Mouse (Mus musculus): ENCODE measurements around the gene Cacna2d3.

The Cacna2d3 gene

GRCm38 (mm10) chr14:29013161-29013560 lies 708.5 kb downstream of the Cacna2d3 start:
- no peak for DNase-seq (ENCODE audit: low spot score)

- DNase-seq (ENCODE audit: low spot score), result no peak
Measured at GRCm38 (mm10) chr14:29009644-29010043, 712.0 kb downstream of the Cacna2d3 start.

- DNase-seq (ENCODE audit: low spot score), result no peak
Measured at GRCm38 (mm10) chr14:29005228-29005840, 716.3 kb downstream of the Cacna2d3 start.

DNA sequence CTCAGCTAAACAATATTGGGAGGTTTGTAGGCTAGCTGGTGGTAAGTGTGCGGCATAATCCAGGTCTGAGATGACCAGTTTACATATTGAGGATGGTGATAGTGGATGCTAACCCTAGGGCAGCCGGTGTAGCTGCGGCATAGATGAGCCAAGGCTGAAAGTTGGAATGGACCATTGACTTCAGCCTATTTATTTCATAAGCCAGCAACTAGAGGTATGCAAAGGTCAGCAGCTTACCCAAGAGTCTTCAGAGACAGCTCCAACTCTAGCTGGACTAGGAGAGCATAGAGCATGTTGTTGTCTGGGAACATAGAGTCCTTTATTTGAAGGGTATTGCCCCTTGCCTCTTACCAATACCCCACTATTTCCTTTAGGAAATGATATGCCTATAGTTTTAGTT lies 725.1 kb downstream of the Cacna2d3 start:
- no peak for DNase-seq (ENCODE audit: low spot score)

- no peak for DNase-seq (ENCODE audit: low spot score)
Measured at GRCm38 (mm10) chr14:28988211-28988900, 733.3 kb downstream of the Cacna2d3 start.

DNA sequence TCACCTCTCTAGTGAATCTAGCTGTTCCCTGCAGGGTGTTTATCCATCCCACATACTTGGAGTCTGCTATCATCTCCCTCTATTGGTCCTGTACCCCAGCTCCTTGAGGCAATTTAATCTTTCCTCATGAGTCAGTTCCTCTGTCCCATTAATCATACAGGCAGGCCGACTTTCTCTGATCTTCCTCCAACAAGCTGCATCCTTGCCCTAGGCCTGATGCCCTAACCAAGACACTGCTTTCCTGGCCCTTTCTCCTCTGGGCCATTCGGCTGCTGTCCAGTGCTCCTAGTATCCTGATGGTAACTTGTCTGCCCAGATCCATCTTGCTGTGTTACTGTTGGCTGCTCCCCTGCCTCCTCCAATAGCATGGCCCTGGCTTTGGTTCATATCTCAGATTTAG lies 737.4 kb downstream of the Cacna2d3 start:
- no peak for DNase-seq (ENCODE audit: low spot score)

GRCm38 (mm10) chr14:28980482-28980881 lies 741.2 kb downstream of the Cacna2d3 start:
- DNase-seq (ENCODE audit: low spot score), result no peak

DNA sequence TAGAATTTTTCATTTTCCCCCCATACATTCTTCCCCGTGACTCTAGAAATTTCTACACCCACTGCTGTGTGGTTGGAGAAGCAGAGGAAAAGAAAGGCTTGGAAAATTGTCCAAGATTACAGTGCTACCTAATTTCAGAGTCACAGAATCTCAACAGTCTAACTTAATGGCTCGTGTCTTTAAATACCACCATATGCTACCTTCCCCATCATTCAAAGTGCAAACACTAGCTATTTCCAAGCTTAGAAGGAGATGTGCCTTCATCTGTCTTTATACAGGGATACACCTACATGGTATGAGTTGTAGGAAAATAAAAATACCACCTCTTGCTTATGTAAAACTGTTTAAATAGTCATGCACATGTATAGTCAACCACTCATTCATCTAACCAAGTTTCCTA lies 742.4 kb downstream of the Cacna2d3 start:
- no peak for DNase-seq (ENCODE audit: low spot score)

GRCm38 (mm10) chr14:28972620-28973019 lies 749.0 kb downstream of the Cacna2d3 start:
- no peak for DNase-seq (ENCODE audit: low spot score)

DNA sequence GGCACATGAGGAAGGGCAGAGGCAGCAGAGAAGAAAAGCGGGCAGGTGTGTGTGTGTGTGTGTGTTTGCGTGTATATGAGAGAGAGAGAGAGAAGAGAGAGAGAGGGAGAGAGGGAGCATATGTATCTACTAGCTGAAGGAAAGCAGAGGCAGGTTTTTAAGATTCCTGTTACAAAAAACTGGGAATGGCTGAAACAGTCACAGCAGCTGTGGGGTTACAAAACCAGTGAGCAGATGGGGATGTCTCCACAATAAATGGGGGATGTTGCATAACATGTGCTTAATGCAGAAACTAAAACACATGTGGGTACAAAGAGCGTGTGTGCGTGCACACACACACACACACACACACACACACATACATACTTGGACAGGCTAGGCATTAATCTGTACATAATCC lies 752.4 kb downstream of the Cacna2d3 start:
- no peak for DNase-seq (ENCODE audit: low spot score)

DNA sequence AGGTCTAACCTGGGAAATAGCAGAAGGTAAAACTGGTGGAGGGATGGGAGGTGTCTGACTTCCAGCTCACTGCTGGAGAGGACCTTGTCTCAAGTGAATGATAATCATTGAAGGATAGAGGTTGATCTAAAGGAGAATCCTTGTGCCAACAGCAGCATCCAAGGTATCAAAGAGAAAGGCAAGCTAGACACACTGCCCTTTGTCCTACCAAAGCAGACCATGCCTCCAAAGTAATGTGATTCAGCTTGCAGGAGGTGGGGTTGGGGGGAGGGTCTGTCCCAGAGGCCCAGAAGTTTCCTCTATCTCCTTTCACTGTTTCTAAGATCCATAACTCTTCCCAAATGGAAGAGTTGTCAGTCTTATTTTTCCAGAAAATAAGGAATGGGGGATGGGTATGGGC lies 754.8 kb downstream of the Cacna2d3 start:
- no peak for DNase-seq (ENCODE audit: low spot score)

DNA sequence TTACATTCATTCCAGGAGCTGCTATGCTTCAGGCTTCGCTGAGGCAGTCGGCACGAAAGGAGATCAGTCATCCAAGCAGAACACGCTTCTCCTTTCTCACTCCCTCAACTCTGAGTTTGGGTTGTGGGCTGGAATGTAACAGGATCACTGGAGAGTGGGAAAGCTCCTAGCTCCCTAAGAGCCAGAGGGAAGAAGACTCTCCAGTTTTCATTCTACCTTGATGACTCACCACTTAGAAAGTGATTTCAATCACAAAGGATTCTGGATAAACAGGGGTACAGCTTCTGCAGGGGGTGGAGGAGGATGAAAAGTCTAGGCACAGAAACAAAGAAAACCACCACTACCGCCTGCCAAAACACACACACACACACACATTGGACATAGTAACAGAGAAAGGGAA lies 760.3 kb downstream of the Cacna2d3 start:
- DNase-seq (ENCODE audit: low spot score), result no peak

GRCm38 (mm10) chr14:28959042-28959441 lies 762.6 kb downstream of the Cacna2d3 start:
- no peak for DNase-seq (ENCODE audit: low spot score)

GRCm38 (mm10) chr14:28958131-28959015 lies 763.3 kb downstream of the Cacna2d3 start:
- no peak for DNase-seq (ENCODE audit: low spot score)

DNA sequence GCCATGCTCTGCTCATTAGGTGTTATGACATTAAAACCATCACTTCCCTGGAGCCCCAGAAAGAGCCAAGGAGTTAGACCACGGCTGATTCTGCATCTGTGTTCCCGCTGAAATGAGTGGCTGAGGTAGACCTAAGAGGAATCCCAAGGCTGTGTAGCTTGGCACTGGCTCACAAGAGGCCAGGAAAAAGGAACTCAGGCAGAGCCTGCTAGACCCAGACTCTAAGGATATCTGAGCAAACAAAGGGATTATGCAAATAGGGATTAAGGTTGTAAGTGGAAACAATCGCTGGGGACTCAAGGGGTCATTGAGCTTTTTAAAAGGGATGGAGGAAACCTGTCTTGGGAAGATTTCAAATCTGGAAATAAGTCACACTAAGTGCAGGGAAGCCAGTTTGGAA lies 766.5 kb downstream of the Cacna2d3 start:
- no peak for DNase-seq (ENCODE audit: low spot score)

DNA sequence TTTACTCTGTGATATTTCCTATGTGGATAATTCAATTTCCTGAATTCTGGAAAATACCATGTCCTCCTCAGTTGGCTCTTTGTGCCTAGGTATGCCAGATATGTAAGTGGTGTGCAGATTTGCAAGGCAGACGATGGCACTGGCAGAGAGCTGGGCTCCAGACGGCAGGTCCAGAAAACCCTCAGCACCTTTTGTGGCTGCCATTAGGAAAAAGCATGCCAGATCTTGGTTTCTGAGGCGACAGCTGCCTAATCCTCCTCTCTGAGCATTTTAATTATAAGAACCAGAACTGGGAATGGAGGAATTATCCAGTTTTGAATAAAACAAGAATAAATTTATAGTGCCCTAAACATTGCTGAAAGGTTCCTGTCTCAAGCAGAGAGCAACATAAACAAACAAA lies 767.1 kb downstream of the Cacna2d3 start:
- DNase-seq (ENCODE audit: low spot score), result no peak

- DNase-seq (ENCODE audit: low spot score), result no peak
Measured at GRCm38 (mm10) chr14:28954086-28954485, 767.6 kb downstream of the Cacna2d3 start.

DNA sequence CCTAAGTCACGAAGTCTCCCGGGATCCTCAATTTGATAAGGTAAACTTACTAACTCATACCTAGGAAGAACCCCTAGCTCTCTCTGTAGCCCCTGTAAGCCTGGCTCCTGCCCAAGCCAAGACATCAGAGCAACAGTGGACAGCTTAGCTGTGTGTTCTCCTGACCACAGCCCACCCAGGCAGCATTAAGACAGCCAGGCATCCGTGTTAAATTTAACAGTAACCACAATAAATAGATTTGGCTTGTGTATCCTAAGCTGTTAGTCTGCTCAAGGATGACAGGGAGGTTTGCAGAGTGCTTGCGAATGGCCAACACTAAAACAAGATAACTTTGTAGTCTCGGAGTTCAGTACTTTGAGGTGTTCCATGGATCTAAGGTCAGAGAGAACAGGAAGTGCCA lies 768.3 kb downstream of the Cacna2d3 start:
- DNase-seq (ENCODE audit: low spot score), result no peak

DNA sequence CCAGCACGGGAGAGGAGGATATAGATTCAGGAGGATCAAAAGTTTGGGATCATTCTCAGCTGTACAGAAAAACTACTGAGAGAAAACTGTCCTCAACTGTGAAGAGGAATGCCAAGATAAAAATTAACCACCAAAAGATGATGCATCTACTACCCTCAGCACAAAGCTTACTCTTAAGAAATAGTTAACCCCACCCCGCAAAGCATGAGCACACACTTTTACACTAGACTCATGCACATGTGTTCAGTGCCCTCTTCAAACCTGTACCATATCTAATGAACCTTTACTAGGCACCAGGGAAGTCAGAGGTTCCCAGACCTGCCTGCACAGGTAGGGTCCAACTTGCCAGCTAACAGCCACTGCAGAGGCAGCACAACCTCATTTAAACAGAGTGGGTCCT lies 771.2 kb downstream of the Cacna2d3 start:
- no peak for DNase-seq (ENCODE audit: low spot score)

- DNase-seq (ENCODE audit: low spot score), result no peak
Measured at GRCm38 (mm10) chr14:28949785-28950184, 771.9 kb downstream of the Cacna2d3 start.

DNA sequence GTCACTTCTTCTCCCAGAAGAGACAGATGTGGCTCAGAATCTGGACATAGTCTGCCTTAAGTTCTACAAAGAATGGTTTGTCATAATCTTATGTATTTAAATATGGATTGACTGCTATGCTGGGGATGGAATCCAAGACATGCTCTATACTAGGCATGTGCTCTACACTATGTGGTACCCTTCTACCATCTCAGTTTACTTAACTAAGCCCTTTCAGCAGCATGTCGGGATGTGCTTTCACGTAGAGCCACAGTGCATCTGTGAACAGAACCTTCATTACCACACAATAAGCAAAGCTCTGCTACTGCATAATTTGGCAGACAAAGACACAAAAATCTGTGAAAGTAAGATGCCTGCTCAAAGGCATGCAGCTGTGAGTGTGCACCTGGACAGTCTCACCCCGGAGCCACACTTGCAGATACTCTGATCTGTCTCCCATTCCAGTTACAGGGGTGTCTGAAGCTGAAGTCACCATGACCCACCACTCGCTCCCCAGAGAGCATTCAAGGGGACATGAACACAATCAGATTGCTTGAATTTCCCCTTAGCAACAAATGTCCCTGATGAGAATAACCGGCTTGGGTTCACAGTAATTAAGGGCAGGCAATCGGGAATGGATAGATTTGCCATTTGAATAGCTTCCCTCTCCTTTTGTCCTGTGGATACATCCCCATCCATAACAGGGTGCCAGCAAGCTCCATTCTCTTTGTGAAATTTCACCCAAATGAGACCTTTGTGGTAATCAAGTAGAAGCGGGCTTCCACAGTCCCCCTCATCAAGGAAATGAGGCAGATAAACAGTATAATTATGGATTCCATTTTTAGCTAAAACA lies 773.4 kb downstream of the Cacna2d3 start:
- no peak for DNase-seq (ENCODE audit: low spot score)

GRCm38 (mm10) chr14:28932746-28933293 lies 788.8 kb downstream of the Cacna2d3 start:
- DNase-seq (ENCODE audit: low spot score), result no peak
